Mouse (Mus musculus) frontal cortex, postnatal 14 days (tissue): ENCODE measurements around the gene Olfr27.

ENCODE experiments used
- DNase-seq, 2 experiments: peaks; one replicate each; pipeline ENCODE4 v3.0.0; 2022; ENCODE audit warnings: low spot score in 2 of 2

Gene Olfr27

GRCm38 (mm10) chr9:39127831-39128230 is at the start of gene Olfr27:
Gene Olfr27 (plus strand): TSS chr9:39128131.
- no peak for DNase-seq

GRCm38 (mm10) chr9:39078787-39079186 is 49.1 kb upstream of the Olfr27 start, which contains the start of gene Olfr938:
Gene Olfr938 (minus strand): TSS chr9:39078887.
- no peak for DNase-seq

- DNase-seq: no peak
These were observed 605 bp upstream of the Olfr27 start for GRCm38 (mm10) chr9:39127326-39127725.

GRCm38 (mm10) chr9:39152401-39152800 is 24.5 kb downstream of the Olfr27 start:
- DNase-seq: no peak

GRCm38 (mm10) chr9:39166004-39166403 is 38.1 kb downstream of the Olfr27 start, which contains the start of gene Olfr943:
Gene Olfr943 (plus strand): TSS chr9:39166304.
- DNase-seq: no peak
